Mouse (Mus musculus): ENCODE results near the gene Kcmf1. TPM values are rescaled to one million over a fixed set of nuclear protein-coding genes. Genes with fewer than 3 reads are reported as not detected.

The Kcmf1 gene
- polyA plus RNA-seq, 1 experiment, result 56.7 TPM

- TF ChIP-seq CEBPB (IDR thresholded peaks at IDR 0.05; ENCODE audit: low read depth), result no peak
- TF ChIP-seq FOSL1 (IDR thresholded peaks at IDR 0.05; ENCODE audit: insufficient read depth, low read length, poor library complexity, severe bottlenecking), result no peak
- no peak for TF ChIP-seq MYOG (IDR thresholded peaks at IDR 0.05; ENCODE audit: control insufficient read depth, extremely low read depth, insufficient read length)
Observed at GRCm38 (mm10) chr6:72937859-72938258, 38.1 kb upstream of the Kcmf1 start.

GRCm38 (mm10) chr6:72937430-72937829 lies 37.7 kb upstream of the Kcmf1 start:
- Histone ChIP-seq H3ac (ENCODE audit: control insufficient read depth, insufficient read length, low read depth) (no peak overlapping the region), H3K36me3 (ENCODE audit: control insufficient read depth, insufficient read depth) (no peaks in the 10 kb centered on the region), H3K79me2 (ENCODE audit: control insufficient read depth, insufficient read depth) (no peaks in the 10 kb centered on the region), H3K79me3 (ENCODE audit: low read depth) (no peaks in the 10 kb centered on the region), H3K4me3 (ENCODE audit: insufficient read depth, poor library complexity, severe bottlenecking) (no peak overlapping the region), H3K27me3 (ENCODE audit: control insufficient read depth, insufficient read depth, insufficient read length) (no peaks in the 10 kb centered on the region)
- TF ChIP-seq CEBPB (IDR thresholded peaks at IDR 0.05; ENCODE audit: low read depth) (no peak), MYOG (IDR thresholded peaks at IDR 0.05; ENCODE audit: control insufficient read depth, extremely low read depth, insufficient read length) (no peak), USF1 (IDR thresholded peaks at IDR 0.05; ENCODE audit: low read depth) (no peak), FOSL1 (IDR thresholded peaks at IDR 0.05; ENCODE audit: insufficient read depth, low read length, poor library complexity, severe bottlenecking) (no peak), MYOD1 (IDR thresholded peaks at IDR 0.05; ENCODE audit: control insufficient read depth, insufficient read length, low read depth) (no peak), MAX (IDR thresholded peaks at IDR 0.05) (no peak), CTCF (IDR thresholded peaks at IDR 0.05; ENCODE audit: control insufficient read depth, insufficient read depth, insufficient read length) (no peak)

More at GRCm38 (mm10) chr6:72937859-72938258, 38.1 kb upstream of the Kcmf1 start:
- H3K4me3 ChIP-seq (ENCODE audit: insufficient read depth, poor library complexity, severe bottlenecking), result no peak overlapping the region
- no peaks in the 10 kb centered on the region for H3K79me2 ChIP-seq (ENCODE audit: control insufficient read depth, insufficient read depth)
- H3K79me3 ChIP-seq (ENCODE audit: low read depth), result no peaks in the 10 kb centered on the region
- H3K36me3 ChIP-seq (ENCODE audit: control insufficient read depth, insufficient read depth), result no peaks in the 10 kb centered on the region
- no peak overlapping the region for H3ac ChIP-seq (ENCODE audit: control insufficient read depth, insufficient read length, low read depth)
- no peaks in the 10 kb centered on the region for H3K27me3 ChIP-seq (ENCODE audit: control insufficient read depth, insufficient read depth, insufficient read length)

- TF ChIP-seq MAX (IDR thresholded peaks at IDR 0.05), result no peak
- no peak for TF ChIP-seq FOSL1 (IDR thresholded peaks at IDR 0.05; ENCODE audit: insufficient read depth, low read length, poor library complexity, severe bottlenecking)
- TF ChIP-seq MYOG (IDR thresholded peaks at IDR 0.05; ENCODE audit: control insufficient read depth, extremely low read depth, insufficient read length), result no peak
- no peak for TF ChIP-seq USF1 (IDR thresholded peaks at IDR 0.05; ENCODE audit: low read depth)
- TF ChIP-seq MYOD1 (IDR thresholded peaks at IDR 0.05; ENCODE audit: control insufficient read depth, insufficient read length, low read depth), result no peak
- no peaks in the 10 kb centered on the region for H3K36me3 ChIP-seq (ENCODE audit: control insufficient read depth, insufficient read depth)
- H3K79me2 ChIP-seq (ENCODE audit: control insufficient read depth, insufficient read depth), result no peaks in the 10 kb centered on the region
Observed at GRCm38 (mm10) chr6:72932955-72933354, 33.2 kb upstream of the Kcmf1 start.

GRCm38 (mm10) chr6:72931533-72931932 lies 31.8 kb upstream of the Kcmf1 start:
- Histone ChIP-seq H3K36me3 (ENCODE audit: control insufficient read depth, insufficient read depth) (no peaks in the 10 kb centered on the region), H3K79me2 (ENCODE audit: control insufficient read depth, insufficient read depth) (no peaks in the 10 kb centered on the region), H3ac (ENCODE audit: control insufficient read depth, insufficient read length, low read depth) (no peak overlapping the region), H3K79me3 (ENCODE audit: low read depth) (no peaks in the 10 kb centered on the region), H3K27me3 (ENCODE audit: control insufficient read depth, insufficient read depth, insufficient read length) (no peaks in the 10 kb centered on the region), H3K4me3 (ENCODE audit: insufficient read depth, poor library complexity, severe bottlenecking) (no peak overlapping the region)
- no peak for TF ChIP-seq CEBPB (IDR thresholded peaks at IDR 0.05; ENCODE audit: low read depth)
- no peak for TF ChIP-seq MYOG (IDR thresholded peaks at IDR 0.05; ENCODE audit: control insufficient read depth, extremely low read depth, insufficient read length)
- no peak for TF ChIP-seq MYOD1 (IDR thresholded peaks at IDR 0.05; ENCODE audit: control insufficient read depth, insufficient read length, low read depth)
- no peak for TF ChIP-seq FOSL1 (IDR thresholded peaks at IDR 0.05; ENCODE audit: insufficient read depth, low read length, poor library complexity, severe bottlenecking)
- no peak for TF ChIP-seq MAX (IDR thresholded peaks at IDR 0.05)
- TF ChIP-seq CTCF (IDR thresholded peaks at IDR 0.05; ENCODE audit: control insufficient read depth, insufficient read depth, insufficient read length), result no peak
- TF ChIP-seq USF1 (IDR thresholded peaks at IDR 0.05; ENCODE audit: low read depth), result no peak

More at GRCm38 (mm10) chr6:72932955-72933354, 33.2 kb upstream of the Kcmf1 start:
- H3ac ChIP-seq (ENCODE audit: control insufficient read depth, insufficient read length, low read depth), result no peak overlapping the region
- no peaks in the 10 kb centered on the region for H3K79me3 ChIP-seq (ENCODE audit: low read depth)
- H3K27me3 ChIP-seq (ENCODE audit: control insufficient read depth, insufficient read depth, insufficient read length), result no peaks in the 10 kb centered on the region
- H3K4me3 ChIP-seq (ENCODE audit: insufficient read depth, poor library complexity, severe bottlenecking), result no peak overlapping the region

GRCm38 (mm10) chr6:72929795-72930398 lies 30.1 kb upstream of the Kcmf1 start:
- H3ac ChIP-seq (ENCODE audit: control insufficient read depth, insufficient read length, low read depth), result no peak overlapping the region
- H3K36me3 ChIP-seq (ENCODE audit: control insufficient read depth, insufficient read depth), result no peaks in the 10 kb centered on the region
- no peaks in the 10 kb centered on the region for H3K27me3 ChIP-seq (ENCODE audit: control insufficient read depth, insufficient read depth, insufficient read length)
- no peak for TF ChIP-seq FOSL1 (IDR thresholded peaks at IDR 0.05; ENCODE audit: insufficient read depth, low read length, poor library complexity, severe bottlenecking)
- TF ChIP-seq MYOD1 (IDR thresholded peaks at IDR 0.05; ENCODE audit: control insufficient read depth, insufficient read length, low read depth), result no peak
- TF ChIP-seq USF1 (IDR thresholded peaks at IDR 0.05; ENCODE audit: low read depth), result no peak
- no peak for TF ChIP-seq MAX (IDR thresholded peaks at IDR 0.05)
- no peak for TF ChIP-seq CTCF (IDR thresholded peaks at IDR 0.05; ENCODE audit: control insufficient read depth, insufficient read depth, insufficient read length)
- TF ChIP-seq MYOG (IDR thresholded peaks at IDR 0.05; ENCODE audit: control insufficient read depth, extremely low read depth, insufficient read length), result no peak
- TF ChIP-seq CEBPB (IDR thresholded peaks at IDR 0.05; ENCODE audit: low read depth), result no peak
- H3K4me3 ChIP-seq (ENCODE audit: insufficient read depth, poor library complexity, severe bottlenecking), result no peak overlapping the region
- H3K79me3 ChIP-seq (ENCODE audit: low read depth), result no peaks in the 10 kb centered on the region
- no peaks in the 10 kb centered on the region for H3K79me2 ChIP-seq (ENCODE audit: control insufficient read depth, insufficient read depth)
